Mouse (Mus musculus) kidney, postnatal 0 days (tissue): ENCODE results near the gene Tbata. TPM values are rescaled to one million over a fixed set of nuclear protein-coding genes. Genes with fewer than 3 reads are reported as not detected.

Source experiments
- ATAC-seq: fragments of 200-750 bp; cut with Nextera tagmentation; replicated peaks from 2 replicates; pipeline ENCODE4 v1.8.0; 2017; ENCODE audit warnings: low read depth, moderate number of reproducible peaks, moderate TSS enrichment, moderate library complexity; ENCODE audit not compliant: low FRiP score
- DNase-seq: peaks from one replicate; pipeline ENCODE4 v3.0.0-alpha.2; 2016; ENCODE audit warnings: low spot score
- H3K27ac ChIP-seq: fragments of 300-500 bp; sonication (generic); 2 replicates; pipeline ENCODE4 v1.5.1; 2014; ENCODE audit warnings: mild to moderate bottlenecking
- H3K27me3 ChIP-seq: fragments of 300-500 bp; sonication (generic); 2 replicates; pipeline ENCODE4 v1.6.1; 2014; ENCODE audit warnings: low read length, mixed read lengths; ENCODE audit not compliant: insufficient read depth
- H3K36me3 ChIP-seq: fragments of 300-500 bp; sonication (generic); 2 replicates; pipeline ENCODE4 v1.6.1; 2014; ENCODE audit warnings: low read length, mixed read lengths; ENCODE audit not compliant: insufficient read depth
- H3K4me1 ChIP-seq: fragments of 300-500 bp; sonication (generic); replicated peaks from 2 replicates; pipeline ENCODE4 v1.6.1; 2014; ENCODE audit warnings: antibody characterized with exemption, low read length, mixed read lengths; ENCODE audit not compliant: insufficient read depth
- H3K4me2 ChIP-seq: fragments of 300-500 bp; sonication (generic); 2 replicates; pipeline ENCODE4 v1.6.1; 2014; ENCODE audit warnings: mild to moderate bottlenecking, low read length, moderate library complexity, mixed read lengths
- H3K4me3 ChIP-seq: fragments of 300-500 bp; sonication (generic); replicated peaks from 2 replicates; pipeline ENCODE4 v1.5.1; 2014; ENCODE audit warnings: low read depth, low read length
- H3K9ac ChIP-seq: fragments of 300-500 bp; sonication (generic); 2 replicates; pipeline ENCODE4 v1.6.1; 2014; ENCODE audit warnings: low read depth, low read length
- H3K9me3 ChIP-seq: fragments of 300-500 bp; sonication (generic); replicated peaks from 2 replicates; pipeline ENCODE4 v1.6.1; 2016; ENCODE audit warnings: low read length, inconsistent platforms, mixed read lengths
- CTCF ChIP-seq: IDR thresholded peaks from 2 replicates; pipeline ENCODE4 v1.5.1; 2016; ENCODE audit warnings: antibody characterized with exemption, low read depth, mild to moderate bottlenecking, moderate library complexity
- WGBS: fragments of 180-500 bp; shearing (Covaris S2); extraction: QIAGEN DNeasy Blood & Tissue Kit; methylation state at CpG from one replicate; pipeline ENCODE4 v1.1.7; 2014; 5-methylcytosine and 5-hydroxymethylcytosine counted together
- polyA plus RNA-seq: library from polyadenylated mRNA; unstranded; fragments of >200 nt; fragmentation: Nextera tagmentation; extraction: Ambion mirVana; gene quantifications from 2 replicates; pipeline ENCODE4 v1.2.1, GENCODE M21; 2015

The Tbata gene
- polyA plus RNA-seq, 1 experiment from 2014 or later, result 0.24 TPM

- 53% methylated on average over 3 of the region's 3 CpGs for WGBS
- TF ChIP-seq CTCF, result no peak
- no peaks in the 10 kb centered on the region for H3K9me3 ChIP-seq
- H3K4me2 ChIP-seq, result no peak overlapping the region
- DNase-seq, result no peak
- H3K4me3 ChIP-seq, result no peak overlapping the region
- no peaks in the 10 kb centered on the region for H3K27me3 ChIP-seq
- H3K9ac ChIP-seq, result no peak overlapping the region
- ATAC-seq, result no peak
- 0 out of 2 replicates have a peak, but pooled peaks cover 10% of the 10 kb centered on the region for H3K36me3 ChIP-seq
- H3K27ac ChIP-seq, result no peak overlapping the region
- H3K4me1 ChIP-seq, result no peaks in the 10 kb centered on the region
Measured at GRCm38 (mm10) chr10:61135226-61135839, 36.4 kb upstream of the Tbata start.

GRCm38 (mm10) chr10:61137567-61137966 is 34.2 kb upstream of the Tbata start:
- no peak for TF ChIP-seq CTCF
- no peaks in the 10 kb centered on the region for H3K9me3 ChIP-seq
- H3K27me3 ChIP-seq, result no peaks in the 10 kb centered on the region
- 0 out of 2 replicates have a peak, but pooled peaks cover 8% of the 10 kb centered on the region for H3K36me3 ChIP-seq
- H3K4me2 ChIP-seq, result no peak overlapping the region
- H3K4me3 ChIP-seq, result no peak overlapping the region
- H3K9ac ChIP-seq, result no peak overlapping the region
- H3K4me1 ChIP-seq, result no peaks in the 10 kb centered on the region
- ATAC-seq, result no peak
- 78% methylated on average over 1 of the region's 1 CpGs for WGBS
- H3K27ac ChIP-seq, result no peak overlapping the region
- no peak for DNase-seq

- 96% methylated on average over 2 of the region's 2 CpGs for WGBS
- Histone ChIP-seq H3K4me2 (no peak overlapping the region), H3K27ac (no peak overlapping the region), H3K36me3 (0 out of 2 replicates have a peak, but pooled peaks cover 8% of the 10 kb centered on the region), H3K4me1 (peaks cover 3% of the 10 kb centered on the region; the same call in 1 of the 2 replicates), H3K9me3 (no peaks in the 10 kb centered on the region), H3K9ac (no peak overlapping the region), H3K4me3 (no peak overlapping the region), H3K27me3 (no peaks in the 10 kb centered on the region)
- no peak for TF ChIP-seq CTCF
- DNase-seq (no peak), ATAC-seq (no peak)
Measured at GRCm38 (mm10) chr10:61143343-61143742, 28.4 kb upstream of the Tbata start.

GRCm38 (mm10) chr10:61145766-61146118 is 26.0 kb upstream of the Tbata start:
- Histone ChIP-seq H3K27ac (peak overlapping the region; percentile 98), H3K4me2 (peak overlapping the region; percentile 99), H3K4me3 (peak overlapping the region; percentile 84), H3K36me3 (0 out of 2 replicates have a peak, but pooled peaks cover 4% of the 10 kb centered on the region), H3K9me3 (no peaks in the 10 kb centered on the region), H3K9ac (peak overlapping the region; percentile 90), H3K27me3 (no peaks in the 10 kb centered on the region), H3K4me1 (peaks cover 3% of the 10 kb centered on the region; the same call in 1 of the 2 replicates)
- no peak for TF ChIP-seq CTCF
- WGBS, result 0% methylated on average over 3 of the region's 3 CpGs
- ATAC-seq (no peak), DNase-seq (no peak)

- Histone ChIP-seq H3K9ac (peak overlapping the region; percentile 90), H3K27ac (peak overlapping the region; percentile 98), H3K36me3 (0 out of 2 replicates have a peak, but pooled peaks cover 3% of the 10 kb centered on the region), H3K27me3 (no peaks in the 10 kb centered on the region), H3K4me3 (peak overlapping the region; percentile 84), H3K9me3 (no peaks in the 10 kb centered on the region), H3K4me2 (peak overlapping the region; percentile 99), H3K4me1 (peaks cover 3% of the 10 kb centered on the region; the same call in 1 of the 2 replicates)
- whole genome bisulfite sequencing, result 1% methylated on average over 46 of the region's 53 CpGs
- ATAC-seq, result peak; percentile 43
- no peak for TF ChIP-seq CTCF
- peak; percentile 69 for DNase-seq
Measured at GRCm38 (mm10) chr10:61146119-61146806, 25.5 kb upstream of the Tbata start.

- no peaks in the 10 kb centered on the region for H3K36me3 ChIP-seq
- H3K9me3 ChIP-seq, result no peaks in the 10 kb centered on the region
- peak overlapping the region; percentile 99 for H3K4me2 ChIP-seq
- peaks cover 3% of the 10 kb centered on the region; the same call in 1 of the 2 replicates for H3K4me1 ChIP-seq
- H3K4me3 ChIP-seq, result peak overlapping the region; percentile 84
- no peaks in the 10 kb centered on the region for H3K27me3 ChIP-seq
- TF ChIP-seq CTCF, result no peak
- peak overlapping the region; percentile 98 for H3K27ac ChIP-seq
- WGBS, result under 1% methylated on average over 14 of the region's 14 CpGs
- DNase-seq (peak; percentile 42), ATAC-seq (peak; percentile 52)
- H3K9ac ChIP-seq, result peak overlapping the region; percentile 90
Measured at GRCm38 (mm10) chr10:61146807-61147156, 25.0 kb upstream of the Tbata start.
